Mouse (Mus musculus): ENCODE measurements around the gene Agbl4.

The Agbl4 gene

DNA sequence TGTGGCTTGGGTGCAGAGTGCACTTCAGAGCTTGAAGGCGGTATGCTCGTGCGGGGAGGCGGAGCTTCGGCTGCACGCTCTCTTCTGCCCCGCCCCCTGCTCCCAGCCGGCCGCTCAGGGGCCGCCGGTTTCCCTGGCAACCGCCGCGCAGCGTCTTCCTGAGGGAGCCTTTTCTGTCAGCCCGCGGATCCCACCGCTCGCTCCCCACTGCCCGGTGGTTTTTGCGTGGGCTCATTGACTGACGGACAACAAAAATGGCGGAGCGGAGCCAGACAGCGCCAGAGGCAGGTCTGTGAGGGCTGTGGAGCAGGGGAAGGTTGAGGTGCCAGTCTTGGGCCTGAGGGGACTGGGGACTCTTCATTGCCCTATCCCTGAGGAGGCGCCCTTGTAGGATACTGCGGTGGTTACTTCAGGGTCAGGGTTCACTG lies at the start of gene Agbl4:
TSS of gene Agbl4 (plus strand) at position 44 of the 428 bp plus-strand sequence.
- in situ Hi-C loops (cut with MboI, MseI) = no loop called here

- in situ Hi-C loops (cut with MboI, MseI) = no loop called here
These were observed 46.6 kb upstream of the Agbl4 start for GRCm38 (mm10) chr4:110350856-110351177.

- in situ Hi-C loops (cut with MboI, MseI) = no loop called here
These were observed 46.1 kb upstream of the Agbl4 start, which contains the start of gene Elavl4 for GRCm38 (mm10) chr4:110351178-110352000. Elavl4 (minus strand) TSS chr4:110351909.

GRCm38 (mm10) chr4:110352001-110352369 lies 45.5 kb upstream of the Agbl4 start:
- in situ Hi-C loops (cut with MboI, MseI) = no loop called here

DNA sequence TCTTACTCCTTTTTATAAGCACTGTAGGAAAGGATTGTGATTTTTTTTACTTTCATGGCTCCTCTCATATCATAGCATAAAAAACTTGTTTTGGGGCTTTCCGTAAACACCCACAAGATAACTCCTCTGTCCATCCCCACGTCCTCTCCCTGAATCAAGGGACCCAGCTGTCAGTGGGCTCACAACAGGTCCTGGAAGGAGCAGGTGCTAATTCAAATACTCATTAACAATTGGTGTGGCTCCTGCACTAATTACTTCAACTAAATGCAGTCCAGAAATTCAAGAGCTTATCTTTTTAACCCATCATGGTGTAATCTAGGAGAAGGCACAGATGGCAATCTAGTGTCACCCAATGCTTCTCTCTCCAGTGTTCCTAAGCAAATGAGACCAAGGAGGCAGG lies 36.9 kb upstream of the Agbl4 start:
- in situ Hi-C loops (cut with MboI, MseI) = no loop called here

- in situ Hi-C loops (cut with MboI, MseI) = no loop called here
These were observed 1.2 kb upstream of the Agbl4 start for GRCm38 (mm10) chr4:110396221-110396620.

GRCm38 (mm10) chr4:110420306-110420705 lies 22.8 kb downstream of the Agbl4 start:
- in situ Hi-C loops (cut with MboI, MseI) = no loop called here

GRCm38 (mm10) chr4:110427653-110428052 lies 30.2 kb downstream of the Agbl4 start:
- in situ Hi-C loops (cut with MboI, MseI) = no loop called here

DNA sequence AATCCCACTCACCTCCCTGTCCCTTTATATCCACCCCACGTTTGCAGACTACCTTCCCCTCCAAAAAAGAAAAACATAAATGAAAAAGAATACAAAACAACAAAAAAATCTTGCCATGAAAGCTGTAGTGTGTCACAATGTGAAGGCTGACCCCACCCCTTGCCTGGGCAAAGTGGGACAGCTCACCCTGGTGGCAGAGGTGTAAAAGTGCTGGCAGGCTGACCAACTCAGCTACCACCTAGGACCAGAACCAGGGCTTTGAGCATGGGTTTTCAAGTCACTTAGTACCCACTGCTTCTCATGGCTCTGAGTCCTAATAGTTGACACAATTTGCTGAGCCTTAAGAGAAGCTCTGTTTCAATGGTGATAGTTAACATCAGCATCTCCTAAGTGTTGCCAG lies 96.9 kb downstream of the Agbl4 start:
- in situ Hi-C loops (cut with MboI, MseI) = no loop called here

GRCm38 (mm10) chr4:110529804-110530203 lies 132.3 kb downstream of the Agbl4 start:
- in situ Hi-C loops (cut with MboI, MseI) = no loop called here

DNA sequence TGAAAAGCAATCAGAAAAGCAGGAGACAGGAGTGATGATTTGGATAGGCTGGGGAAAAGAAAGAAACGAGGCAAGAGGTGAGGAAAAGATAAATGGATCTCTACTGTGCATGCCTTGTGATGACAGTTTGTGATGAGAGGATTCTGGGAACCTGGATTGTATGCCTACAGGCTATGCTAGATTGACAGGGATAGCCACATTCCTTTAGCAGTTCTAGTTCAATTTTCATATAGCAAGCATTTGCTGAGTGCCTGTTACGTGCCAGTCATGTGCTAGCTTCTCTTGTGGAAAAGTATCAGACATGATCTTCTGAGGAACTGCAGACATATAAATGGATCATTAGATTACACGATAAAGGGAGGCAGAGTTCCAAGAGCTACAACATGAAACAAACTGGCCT lies 151.8 kb downstream of the Agbl4 start:
- in situ Hi-C loops (cut with MboI, MseI) = no loop called here

- in situ Hi-C loops (cut with MboI, MseI) = no loop called here
These were observed 200.3 kb downstream of the Agbl4 start for GRCm38 (mm10) chr4:110597726-110598283.

DNA sequence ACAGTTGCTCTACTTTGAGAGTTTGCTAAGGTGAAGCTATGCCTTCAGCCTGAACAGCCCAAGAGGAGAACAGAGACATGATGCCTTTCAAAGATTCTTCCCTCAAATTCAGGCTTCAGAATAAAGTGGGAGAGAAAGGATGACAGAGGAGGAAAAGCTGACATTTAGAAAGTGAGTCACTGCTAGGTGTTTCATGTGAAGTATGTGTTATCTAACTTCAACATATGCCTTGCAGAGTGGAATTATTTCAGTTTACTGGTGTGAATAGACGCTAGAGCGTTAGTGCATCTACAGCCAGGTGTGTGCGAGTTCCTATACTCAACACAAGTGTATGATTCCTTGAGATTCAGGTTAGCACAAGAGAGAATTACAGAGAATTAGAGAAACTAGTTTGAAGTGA lies 244.0 kb downstream of the Agbl4 start:
- in situ Hi-C loops (cut with MboI, MseI) = no loop called here

GRCm38 (mm10) chr4:110662940-110663339 lies 265.5 kb downstream of the Agbl4 start:
- in situ Hi-C loops (cut with MboI, MseI) = no loop called here

GRCm38 (mm10) chr4:110674121-110674520 lies 276.7 kb downstream of the Agbl4 start:
- in situ Hi-C loops (cut with MboI, MseI) = loop anchor here (5.0 kb wide), 1 partner anchor 58 kb away; no protein-coding TSS in a partner anchor

DNA sequence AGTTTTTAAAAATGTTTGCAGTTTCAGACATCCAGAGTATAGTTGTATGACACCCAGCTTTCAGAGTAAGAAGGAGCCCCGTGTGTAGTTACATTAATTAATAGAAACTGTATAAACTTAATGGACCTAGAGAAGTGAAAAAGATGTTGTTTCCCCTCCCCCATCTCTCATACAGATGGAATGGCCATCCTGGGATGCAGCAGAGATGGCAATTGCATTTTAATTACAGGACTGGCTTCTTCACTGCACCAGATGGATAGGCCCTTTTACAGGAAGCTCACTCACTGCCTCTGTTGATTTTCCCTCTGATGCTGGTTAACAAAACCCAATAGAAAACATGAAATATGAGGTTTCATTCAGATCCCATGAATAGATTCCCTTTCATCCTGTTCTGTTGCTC lies 337.7 kb downstream of the Agbl4 start:
- in situ Hi-C loops (cut with MboI, MseI) = no loop called here

GRCm38 (mm10) chr4:110757941-110758340 lies 360.5 kb downstream of the Agbl4 start:
- in situ Hi-C loops (cut with MboI, MseI) = no loop called here

- in situ Hi-C loops (cut with MboI, MseI) = no loop called here
These were observed 391.1 kb downstream of the Agbl4 start for GRCm38 (mm10) chr4:110788596-110788995.

DNA sequence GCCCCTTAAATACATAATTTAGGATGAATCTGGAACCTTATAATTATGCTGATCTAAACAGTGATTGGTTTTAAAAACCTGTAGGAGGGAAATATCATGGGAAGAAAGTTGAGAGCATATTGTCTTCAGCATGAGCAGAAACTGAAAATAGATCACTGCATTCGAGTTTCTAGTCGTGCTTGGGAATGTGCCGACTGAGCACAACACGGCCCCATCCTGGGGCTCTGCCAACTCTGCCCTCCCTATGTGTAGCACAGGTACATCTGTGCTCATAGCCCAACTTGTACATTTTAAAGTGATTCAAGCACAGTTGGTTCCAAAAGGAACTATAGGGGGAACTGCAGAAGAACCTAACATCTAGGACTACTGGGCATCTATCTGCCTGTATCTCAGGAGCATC lies 402.4 kb downstream of the Agbl4 start:
- in situ Hi-C loops (cut with MboI, MseI) = no loop called here

- in situ Hi-C loops (cut with MboI, MseI) = no loop called here
These were observed 413.5 kb downstream of the Agbl4 start for GRCm38 (mm10) chr4:110810947-110811346.

GRCm38 (mm10) chr4:110832776-110833175 lies 435.3 kb downstream of the Agbl4 start:
- in situ Hi-C loops (cut with MboI, MseI) = loop anchor here (10.0 kb wide), 1 partner anchor 482 kb away; no protein-coding TSS in a partner anchor

DNA sequence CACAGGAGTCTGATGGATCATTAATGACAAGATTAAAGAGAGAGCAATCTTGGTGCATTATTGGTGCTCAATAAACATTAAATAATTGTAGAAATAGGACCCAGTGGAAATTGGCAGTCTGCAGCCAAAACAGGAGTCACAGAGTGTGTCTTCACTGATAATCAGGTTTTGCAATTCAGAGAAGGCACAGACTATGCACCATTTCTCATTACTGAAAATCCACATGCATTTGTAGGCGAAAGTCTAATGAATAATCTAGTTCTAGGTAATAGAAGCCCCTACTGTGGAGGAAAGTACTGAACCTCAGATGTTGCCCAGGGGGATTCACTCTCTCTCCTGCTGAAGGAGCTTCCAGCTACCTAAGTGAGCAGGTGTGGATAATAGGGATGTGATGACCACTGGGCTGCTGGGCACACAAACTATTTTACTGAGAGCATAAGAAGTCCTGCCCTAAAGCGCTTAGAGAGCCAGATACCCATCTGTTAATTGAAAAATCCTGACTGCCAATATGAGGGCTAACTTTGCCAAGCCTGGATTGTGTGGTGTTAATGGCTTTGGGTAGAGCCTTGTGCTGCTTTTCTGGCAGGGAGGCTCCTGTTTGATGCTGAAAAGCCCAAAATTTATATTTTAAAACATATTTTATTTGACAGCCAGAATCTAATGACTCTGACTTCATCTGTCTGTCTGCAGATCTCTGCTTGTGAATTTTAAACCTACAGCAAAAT lies 482.4 kb downstream of the Agbl4 start:
- in situ Hi-C loops (cut with MboI, MseI) = no loop called here

DNA sequence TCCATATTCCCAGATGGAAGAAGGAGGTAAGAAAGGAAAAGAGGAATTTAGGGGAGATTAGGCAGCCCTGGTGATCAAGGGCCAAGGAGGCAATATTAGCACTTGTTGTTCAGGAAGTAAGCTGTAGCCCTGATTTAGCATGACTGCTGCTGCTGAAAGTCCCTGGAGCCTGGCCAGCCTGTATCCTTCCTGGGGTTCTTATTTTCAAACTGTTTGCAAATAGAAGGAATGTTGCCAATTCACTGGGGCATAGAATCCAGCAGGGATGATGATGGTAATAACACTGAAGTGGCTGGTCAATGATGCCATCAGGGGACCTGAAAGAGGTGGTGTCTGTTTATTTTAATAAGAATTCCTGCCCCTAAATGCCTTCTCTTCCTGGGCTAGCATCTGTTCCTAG lies 518.6 kb downstream of the Agbl4 start:
- in situ Hi-C loops (cut with MboI, MseI) = no loop called here
